In the genomic region with DNA sequence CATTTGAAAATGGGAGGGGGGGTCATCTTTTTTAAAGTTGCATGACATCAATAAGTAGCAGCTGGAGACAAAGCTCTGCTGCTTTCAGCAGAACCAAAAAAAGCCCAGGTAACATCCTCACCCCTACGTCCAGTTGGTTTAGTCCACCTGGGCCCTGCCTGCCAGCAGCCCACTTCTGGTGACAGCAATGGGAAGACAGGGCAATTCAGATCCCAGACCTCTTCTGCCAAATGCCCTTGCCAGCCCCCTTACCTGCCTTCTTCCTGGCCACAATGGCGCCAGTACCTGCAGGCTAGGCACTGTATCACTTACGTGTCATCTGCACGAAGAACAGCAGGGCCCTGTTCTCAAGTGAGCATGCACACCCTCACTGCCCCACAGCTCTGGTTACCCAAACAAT, we compare ENCODE assay signal across 9 mouse cellular contexts. TPM values are rescaled to one million over a fixed set of nuclear protein-coding genes. Genes with fewer than 3 reads are reported as not detected.
A peak's percentile ranks its signal among the peaks of the same experiment; 100 is the strongest.
DNase-seq lines count a peak whose midpoint lies in the region; ATAC-seq and TF ChIP-seq lines count a peak whose summit lies in the region.
"Had no signal": no experiment of that assay in that cellular context is flagged by ENCODE, and none has a peak within 500 bp of the region (broad histone marks: within the 10 kb centered on the region; RNA-seq: fewer than 3 reads in every experiment).

No protein-coding gene starts in this region.

- no peak for DNase-seq in heart, postnatal 0 days (ENCODE audit: low spot score)
- DNase-seq in neural tube, embryonic 10.5 days (ENCODE audit: extremely low spot score, low spot score): no peak
- no peak for DNase-seq in limb, embryonic 10.5 days (ENCODE audit: low spot score)
- no peak for DNase-seq in stomach, postnatal 0 days (ENCODE audit: low spot score)
- DNase-seq in adrenal gland, adult 18-20 months (ENCODE audit: low spot score in 2 of 2): no peak
- DNase-seq in gastrocnemius, adult 18-20 months (ENCODE audit: low spot score): no peak
- DNase-seq: embryo, embryonic 11 days had no signal

- no peaks in the 10 kb centered on the region for H3K27me3 ChIP-seq in heart, postnatal 0 days (ENCODE audit: control insufficient read depth, insufficient read depth, low read length)
- no peaks in the 10 kb centered on the region for H3K27me3 ChIP-seq in heart, embryonic 12.5 days (replicated peaks)
- H3K27me3 ChIP-seq in neural tube, embryonic 12.5 days (replicated peaks): no peaks in the 10 kb centered on the region; the same call in 1 of the 2 replicates
- H3K27me3 ChIP-seq in limb, embryonic 10.5 days (ENCODE audit: low read depth, poor library complexity, severe bottlenecking): no peaks in the 10 kb centered on the region
- no peaks in the 10 kb centered on the region for H3K27me3 ChIP-seq in stomach, postnatal 0 days (ENCODE audit: control insufficient read depth, insufficient read depth, low read length)

- peak overlapping the region; percentile 72; the same call in 1 of the 2 replicates for H3K27ac ChIP-seq in heart, postnatal 0 days (ENCODE audit: low read depth)
- H3K27ac ChIP-seq in heart, embryonic 12.5 days (ENCODE audit: poor library complexity, severe bottlenecking): no peak overlapping the region
- H3K27ac ChIP-seq in neural tube, embryonic 12.5 days: no peak overlapping the region
- no peak overlapping the region for H3K27ac ChIP-seq in limb, embryonic 10.5 days
- peak overlapping the region; percentile 91 for H3K27ac ChIP-seq in stomach, postnatal 0 days (replicated peaks)

- H3K4me3 ChIP-seq in heart, postnatal 0 days (ENCODE audit: low read depth, low read length): no peak overlapping the region
- no peak overlapping the region for H3K4me3 ChIP-seq in heart, embryonic 12.5 days
- H3K4me3 ChIP-seq in neural tube, embryonic 12.5 days: no peak overlapping the region
- H3K4me3 ChIP-seq in limb, embryonic 10.5 days: peak overlapping the region; percentile 89; the same call in 1 of the 2 replicates
- H3K4me3 ChIP-seq in stomach, postnatal 0 days (ENCODE audit: low read depth, low read length): peak overlapping the region; percentile 83; the same call in 1 of the 2 replicates

- no peak for TF ChIP-seq EP300 in heart, postnatal 0 days (IDR thresholded peaks at IDR 0.05; ENCODE audit: low read depth)
- no peak for TF ChIP-seq EP300 in stomach, postnatal 0 days (optimal IDR thresholded peaks at IDR 0.05)

- TF ChIP-seq CTCF in heart, postnatal 0 days (IDR thresholded peaks at IDR 0.05; ENCODE audit: low read depth): no peak
- TF ChIP-seq CTCF in stomach, postnatal 0 days (IDR thresholded peaks at IDR 0.05; ENCODE audit: low read depth): no peak

- H3K4me2 ChIP-seq in heart, postnatal 0 days (ENCODE audit: low read depth, low read length): peak overlapping the region; percentile 99; the same call in 1 of the 2 replicates
- H3K4me2 ChIP-seq in heart, embryonic 12.5 days: no peak overlapping the region; the same call in 1 of the 2 replicates
- H3K4me2 ChIP-seq in neural tube, embryonic 12.5 days (replicated peaks): peak overlapping the region; percentile 99; the same call in 1 of the 2 replicates
- peak overlapping the region; percentile 95 for H3K4me2 ChIP-seq in stomach, postnatal 0 days (replicated peaks; ENCODE audit: low read depth)

- WGBS in heart, postnatal 0 days: 84% methylated on average over 4 of the region's 4 CpGs
- WGBS in heart, embryonic 12.5 days: 81% methylated on average over 4 of the region's 4 CpGs
- 90% methylated on average over 4 of the region's 4 CpGs for WGBS in neural tube, embryonic 12.5 days
- WGBS in limb, embryonic 10.5 days: 72% methylated on average over 4 of the region's 4 CpGs
- WGBS in stomach, postnatal 0 days: 58% methylated on average over 4 of the region's 4 CpGs

- no peak overlapping the region for H3K9ac ChIP-seq in heart, postnatal 0 days (replicated peaks; ENCODE audit: low read depth, low read length)
- H3K9ac ChIP-seq in heart, embryonic 12.5 days: no peak overlapping the region
- H3K9ac ChIP-seq in neural tube, embryonic 12.5 days: no peak overlapping the region
- H3K9ac ChIP-seq in stomach, postnatal 0 days (ENCODE audit: low read length): peak overlapping the region; percentile 87; the same call in 1 of the 2 replicates

- no peak for ATAC-seq in heart, postnatal 0 days (ENCODE audit: insufficient read depth, low read depth)
- no peak for ATAC-seq in heart, embryonic 12.5 days (ENCODE audit: insufficient number of reproducible peaks, low FRiP score)
- no peak for ATAC-seq in neural tube, embryonic 12.5 days (ENCODE audit: low FRiP score, low read depth)
- ATAC-seq in stomach, postnatal 0 days (ENCODE audit: low FRiP score, low TSS enrichment): peak; percentile 12; the same call in 1 of the 2 replicates

- H3K36me3 ChIP-seq in heart, postnatal 0 days (replicated peaks; ENCODE audit: control insufficient read depth, insufficient read depth, low read length): no peaks in the 10 kb centered on the region
- peaks cover 4% of the 10 kb centered on the region for H3K36me3 ChIP-seq in heart, embryonic 12.5 days
- H3K36me3 ChIP-seq in neural tube, embryonic 12.5 days: no peaks in the 10 kb centered on the region; the same call in 1 of the 2 replicates
- peaks cover 8% of the 10 kb centered on the region for H3K36me3 ChIP-seq in limb, embryonic 10.5 days
- no peaks in the 10 kb centered on the region for H3K36me3 ChIP-seq in stomach, postnatal 0 days (ENCODE audit: control insufficient read depth, insufficient read depth, low read length)

- H3K4me1 ChIP-seq in heart, postnatal 0 days (ENCODE audit: control insufficient read depth, insufficient read depth): 0 out of 2 replicates have a peak, but pooled peaks cover 4% of the 10 kb centered on the region
- peaks cover 21% of the 10 kb centered on the region for H3K4me1 ChIP-seq in heart, embryonic 12.5 days (replicated peaks)
- peaks cover 17% of the 10 kb centered on the region for H3K4me1 ChIP-seq in neural tube, embryonic 12.5 days
- peaks cover 36% of the 10 kb centered on the region for H3K4me1 ChIP-seq in limb, embryonic 10.5 days
- no peaks in the 10 kb centered on the region; the same call in 1 of the 2 replicates for H3K4me1 ChIP-seq in stomach, postnatal 0 days (replicated peaks; ENCODE audit: control insufficient read depth, insufficient read depth)

- no peaks in the 10 kb centered on the region for H3K9me3 ChIP-seq in heart, postnatal 0 days (replicated peaks; ENCODE audit: control insufficient read depth, low read length)
- H3K9me3 ChIP-seq in heart, embryonic 12.5 days (replicated peaks): no peaks in the 10 kb centered on the region
- no peaks in the 10 kb centered on the region for H3K9me3 ChIP-seq in neural tube, embryonic 12.5 days
- no peaks in the 10 kb centered on the region for H3K9me3 ChIP-seq in limb, embryonic 10.5 days (replicated peaks)
- H3K9me3 ChIP-seq in stomach, postnatal 0 days (ENCODE audit: control insufficient read depth, low read length): no peaks in the 10 kb centered on the region

RNA-seq across cellular contexts. Expression of a gene that starts 2.3 kb away (rescaled TPM):
- total RNA-seq in heart, postnatal 0 days (2014; rRNA removed; ENCODE audit: low replicate concordance): 8.0 and 16.9 TPM in 2 replicates
- polyA plus RNA-seq in heart, postnatal 0 days (2015; fragmentation: Nextera tagmentation; extraction: Ambion mirVana): 5.9 and 6.8 TPM in 2 replicates
- polyA plus RNA-seq in heart, embryonic 12.5 days (2016; fragmentation: Nextera tagmentation; extraction: Ambion mirVana): 21.7 and 23.5 TPM in 2 replicates
- polyA plus RNA-seq in neural tube, embryonic 12.5 days (2016; fragmentation: Nextera tagmentation; extraction: Ambion mirVana): 28.7 and 29.2 TPM in 2 replicates
- polyA plus RNA-seq in limb, embryonic 10.5 days (2016; fragmentation: Nextera tagmentation; extraction: Ambion mirVana): 52.1 and 53.3 TPM in 2 replicates
- 45.5 and 46.0 TPM in 2 replicates for polyA plus RNA-seq in stomach, postnatal 0 days (2015; fragmentation: Nextera tagmentation; extraction: Ambion mirVana)
- total RNA-seq in adrenal gland, adult 18-20 months (2021): 10 to 100 TPM; 11.1 to 17.2 TPM
- 1 to 10 TPM; 4.8 to 5.0 TPM for total RNA-seq in gastrocnemius, adult 18-20 months (2021)

Comparison
In these comparisons a context has a peak if more than half of its experiments do, and no peak if none do; other contexts are left out.
1. H3K27ac ChIP-seq: peak in heart, postnatal 0 days (single experiment) and stomach, postnatal 0 days (single experiment); none in heart, embryonic 12.5 days (single experiment), neural tube, embryonic 12.5 days (single experiment) and limb, embryonic 10.5 days (single experiment).
2. H3K4me3 ChIP-seq: peak in limb, embryonic 10.5 days (single experiment) and stomach, postnatal 0 days (single experiment); none in heart, postnatal 0 days (single experiment), heart, embryonic 12.5 days (single experiment) and neural tube, embryonic 12.5 days (single experiment).